Mouse (Mus musculus) right cerebral cortex, postnatal 14 days (tissue): ENCODE results near the gene Sgk1.

Source experiments
- DNase-seq: peaks from one replicate; pipeline ENCODE4 v3.0.0; 2022

Sgk1 gene

GRCm38 (mm10) chr10:21882184-21883081 lies at the start of gene Sgk1:
Gene Sgk1, plus strand, starts transcription at chr10:21882184.
- DNase-seq = peak; percentile 63

- no peak for DNase-seq
Observed at GRCm38 (mm10) chr10:21832282-21832681, 49.7 kb upstream of the Sgk1 start.

GRCm38 (mm10) chr10:21833757-21834156 lies 48.2 kb upstream of the Sgk1 start:
- DNase-seq = no peak

- DNase-seq = no peak
Observed at GRCm38 (mm10) chr10:21835077-21835476, 46.9 kb upstream of the Sgk1 start.

- no peak for DNase-seq
Observed at GRCm38 (mm10) chr10:21839248-21840155, 42.5 kb upstream of the Sgk1 start.

- no peak for DNase-seq
Observed at GRCm38 (mm10) chr10:21843326-21843725, 38.7 kb upstream of the Sgk1 start.

- DNase-seq = no peak
Observed at GRCm38 (mm10) chr10:21843861-21844260, 38.1 kb upstream of the Sgk1 start.

GRCm38 (mm10) chr10:21844391-21844790 lies 37.6 kb upstream of the Sgk1 start:
- DNase-seq = no peak

- no peak for DNase-seq
Observed at GRCm38 (mm10) chr10:21845601-21846282, 36.2 kb upstream of the Sgk1 start.

- DNase-seq = no peak
Observed at GRCm38 (mm10) chr10:21846366-21846765, 35.6 kb upstream of the Sgk1 start.

- no peak for DNase-seq
Observed at GRCm38 (mm10) chr10:21847026-21847820, 34.8 kb upstream of the Sgk1 start.

GRCm38 (mm10) chr10:21847931-21848670 lies 33.9 kb upstream of the Sgk1 start:
- DNase-seq = no peak

GRCm38 (mm10) chr10:21849251-21849650 lies 32.7 kb upstream of the Sgk1 start:
- no peak for DNase-seq

- no peak for DNase-seq
Observed at GRCm38 (mm10) chr10:21850330-21850729, 31.7 kb upstream of the Sgk1 start.

GRCm38 (mm10) chr10:21853122-21853521 lies 28.9 kb upstream of the Sgk1 start:
- DNase-seq = no peak

GRCm38 (mm10) chr10:21853566-21854328 lies 28.2 kb upstream of the Sgk1 start:
- DNase-seq = no peak

- no peak for DNase-seq
Observed at GRCm38 (mm10) chr10:21855338-21855737, 26.6 kb upstream of the Sgk1 start.

GRCm38 (mm10) chr10:21857676-21858075 lies 24.3 kb upstream of the Sgk1 start:
- DNase-seq = no peak

- no peak for DNase-seq
Observed at GRCm38 (mm10) chr10:21858437-21858974, 23.5 kb upstream of the Sgk1 start.

GRCm38 (mm10) chr10:21866504-21866903 lies 15.5 kb upstream of the Sgk1 start:
- DNase-seq = no peak
